Comparison of ENCODE assay signal across 8 mouse cellular contexts in the genomic region with DNA sequence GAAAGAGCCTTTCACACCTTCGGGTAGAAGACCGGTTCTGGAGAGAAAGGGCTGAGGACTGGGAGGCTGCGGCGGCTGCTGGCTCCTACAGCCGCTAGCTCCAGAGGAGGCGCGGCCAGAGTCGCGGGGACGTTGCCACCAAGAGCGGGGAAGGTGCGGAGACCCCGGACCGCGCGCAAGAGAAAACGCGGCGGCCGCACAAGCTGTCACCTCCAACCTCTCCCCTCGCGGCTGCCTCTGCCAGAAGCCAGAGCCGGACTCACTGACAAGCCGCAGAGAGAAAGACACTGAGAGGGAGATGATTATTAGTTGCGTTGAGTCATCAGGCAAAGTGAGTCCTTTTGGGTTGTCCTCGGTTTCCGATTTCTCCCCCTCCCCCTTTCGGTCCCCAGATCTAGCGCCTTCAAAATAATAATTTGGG. TPM values are rescaled to one million over a fixed set of nuclear protein-coding genes. Genes with fewer than 3 reads are reported as not detected.
DNase-seq lines count a peak whose midpoint lies in the region; ATAC-seq lines count a peak whose summit lies in the region.

No protein-coding gene starts in this region.

- no peaks in the 10 kb centered on the region for H3K9me3 ChIP-seq in heart, embryonic 13.5 days
- no peaks in the 10 kb centered on the region for H3K9me3 ChIP-seq in forebrain, embryonic 16.5 days (ENCODE audit: control insufficient read depth, low read length)
- H3K9me3 ChIP-seq in limb, embryonic 15.5 days, result no peaks in the 10 kb centered on the region

- DNase-seq in heart, postnatal 36 days, result no peak
- peak; percentile 45 for DNase-seq in R1 (ENCODE audit: low read depth, low spot score)
- DNase-seq in splenic B cell, adult 2 months (ENCODE audit: low read depth, low spot score), result peak; percentile 22
- DNase-seq in thymus, postnatal 25 days, result no peak
- DNase-seq in natural killer cell, adult 2 months (ENCODE audit: low spot score in 2 of 2), result no peak

- peak overlapping the region; percentile 84 for H3K9ac ChIP-seq in heart, embryonic 13.5 days
- peak overlapping the region; percentile 92 for H3K9ac ChIP-seq in forebrain, embryonic 16.5 days (replicated peaks; ENCODE audit: low read depth, low read length)
- H3K9ac ChIP-seq in limb, embryonic 15.5 days, result peak overlapping the region; percentile 61; the same call in 1 of the 2 replicates

- peaks cover 30% of the 10 kb centered on the region for H3K4me1 ChIP-seq in heart, embryonic 13.5 days
- H3K4me1 ChIP-seq in forebrain, embryonic 16.5 days (replicated peaks; ENCODE audit: control insufficient read depth, insufficient read depth, low read length), result peaks cover 32% of the 10 kb centered on the region
- peaks cover 33% of the 10 kb centered on the region for H3K4me1 ChIP-seq in limb, embryonic 15.5 days

- H3K36me3 ChIP-seq in heart, embryonic 13.5 days, result no peaks in the 10 kb centered on the region
- H3K36me3 ChIP-seq in forebrain, embryonic 16.5 days (ENCODE audit: control insufficient read depth, insufficient read depth), result no peaks in the 10 kb centered on the region
- H3K36me3 ChIP-seq in limb, embryonic 15.5 days, result no peaks in the 10 kb centered on the region
- H3K36me3 ChIP-seq in splenic B cell, adult 2 months (ENCODE audit: control insufficient read depth, insufficient read depth, low read length, poor library complexity, severe bottlenecking), result no peaks in the 10 kb centered on the region

- H3K27ac ChIP-seq in heart, embryonic 13.5 days (replicated peaks), result no peak overlapping the region
- H3K27ac ChIP-seq in forebrain, embryonic 16.5 days (ENCODE audit: low read length), result peak overlapping the region; percentile 97
- H3K27ac ChIP-seq in limb, embryonic 15.5 days, result peak overlapping the region; percentile 4; the same call in 1 of the 2 replicates

- intact Hi-C loops in heart, postnatal 36 days (cut with DNase I), result loop anchor here (10.0 kb wide), 2 partner anchors 1017 to 1737 kb away; a partner anchor contains a TSS

- under 1% methylated on average over 29 of the region's 29 CpGs for WGBS in heart, embryonic 13.5 days
- WGBS in forebrain, embryonic 16.5 days, result under 1% methylated on average over 29 of the region's 29 CpGs
- WGBS in limb, embryonic 15.5 days, result under 1% methylated on average over 26 of the region's 29 CpGs

- peaks cover 70% of the 10 kb centered on the region for H3K27me3 ChIP-seq in heart, embryonic 13.5 days (replicated peaks)
- peaks cover 9% of the 10 kb centered on the region for H3K27me3 ChIP-seq in forebrain, embryonic 16.5 days (replicated peaks; ENCODE audit: control insufficient read depth, insufficient read depth, low read length)
- peaks cover 58% of the 10 kb centered on the region for H3K27me3 ChIP-seq in limb, embryonic 15.5 days
- peaks cover 3% of the 10 kb centered on the region; the same call in 1 of the 2 replicates for H3K27me3 ChIP-seq in splenic B cell, adult 2 months (ENCODE audit: control insufficient read depth, insufficient read depth, low read length, poor library complexity, severe bottlenecking)

- no peak for ATAC-seq in heart, embryonic 13.5 days (ENCODE audit: extremely low read depth, insufficient number of reproducible peaks, low FRiP score, low TSS enrichment)
- ATAC-seq in forebrain, embryonic 16.5 days, result peak; percentile 5; the same call in 1 of the 2 replicates
- ATAC-seq in limb, embryonic 15.5 days (ENCODE audit: insufficient number of reproducible peaks, low FRiP score, low TSS enrichment, low read depth), result no peak

- H3K4me3 ChIP-seq in heart, embryonic 13.5 days, result peak overlapping the region; percentile 68
- H3K4me3 ChIP-seq in forebrain, embryonic 16.5 days (replicated peaks; ENCODE audit: low read length), result peak overlapping the region; percentile 77
- H3K4me3 ChIP-seq in limb, embryonic 15.5 days, result peak overlapping the region; percentile 70

- peak overlapping the region; percentile 91 for H3K4me2 ChIP-seq in heart, embryonic 13.5 days
- peak overlapping the region; percentile 97 for H3K4me2 ChIP-seq in forebrain, embryonic 16.5 days (ENCODE audit: low read length)
- peak overlapping the region; percentile 97 for H3K4me2 ChIP-seq in limb, embryonic 15.5 days

RNA-seq across cellular contexts. Expression of a gene that starts 7.0 kb away (rescaled TPM):
- polyA plus RNA-seq in heart, embryonic 13.5 days (2015; fragmentation: Nextera tagmentation; extraction: Ambion mirVana), result 0.07 and 0.10 TPM in 2 replicates
- total RNA-seq in heart, postnatal 36 days (2021), result under 1 TPM; 0.35 to 0.36 TPM
- polyA plus RNA-seq in forebrain, embryonic 16.5 days (2015; fragmentation: Nextera tagmentation; extraction: Ambion mirVana), result 74.5 and 109 TPM in 2 replicates
- 4.3 and 5.6 TPM in 2 replicates for polyA plus RNA-seq in limb, embryonic 15.5 days (2015; fragmentation: Nextera tagmentation; extraction: Ambion mirVana)

Comparison
In these comparisons a context has a peak if more than half of its experiments do, and no peak if none do; other contexts are left out.
1. DNase-seq: peak in R1 (single experiment) and splenic B cell, adult 2 months (single experiment); none in heart, postnatal 36 days (0 of 2), thymus, postnatal 25 days (single experiment) and natural killer cell, adult 2 months (0 of 2).
2. RNA of a gene that starts 7.0 kb away (polyA plus RNA-seq): 74.5 to 109 TPM in forebrain, embryonic 16.5 days; 4.3 to 5.6 TPM in limb, embryonic 15.5 days and 0.07 to 0.10 TPM in heart, embryonic 13.5 days; every median in the first group is over 10 times any median in the second.
3. Peak in every context shown above with its lines, with median percentiles within 50 percentile points of each other: H3K4me2 ChIP-seq, H3K4me3 ChIP-seq and H3K9ac ChIP-seq.